Mouse (Mus musculus): ENCODE data around the gene Fzd9.
"Not testable (repeated sequence)": the region's sequence is repeated elsewhere in the genome, so short reads cannot be mapped to it uniquely, and the experiment has no call there.

Gene Fzd9

DNA sequence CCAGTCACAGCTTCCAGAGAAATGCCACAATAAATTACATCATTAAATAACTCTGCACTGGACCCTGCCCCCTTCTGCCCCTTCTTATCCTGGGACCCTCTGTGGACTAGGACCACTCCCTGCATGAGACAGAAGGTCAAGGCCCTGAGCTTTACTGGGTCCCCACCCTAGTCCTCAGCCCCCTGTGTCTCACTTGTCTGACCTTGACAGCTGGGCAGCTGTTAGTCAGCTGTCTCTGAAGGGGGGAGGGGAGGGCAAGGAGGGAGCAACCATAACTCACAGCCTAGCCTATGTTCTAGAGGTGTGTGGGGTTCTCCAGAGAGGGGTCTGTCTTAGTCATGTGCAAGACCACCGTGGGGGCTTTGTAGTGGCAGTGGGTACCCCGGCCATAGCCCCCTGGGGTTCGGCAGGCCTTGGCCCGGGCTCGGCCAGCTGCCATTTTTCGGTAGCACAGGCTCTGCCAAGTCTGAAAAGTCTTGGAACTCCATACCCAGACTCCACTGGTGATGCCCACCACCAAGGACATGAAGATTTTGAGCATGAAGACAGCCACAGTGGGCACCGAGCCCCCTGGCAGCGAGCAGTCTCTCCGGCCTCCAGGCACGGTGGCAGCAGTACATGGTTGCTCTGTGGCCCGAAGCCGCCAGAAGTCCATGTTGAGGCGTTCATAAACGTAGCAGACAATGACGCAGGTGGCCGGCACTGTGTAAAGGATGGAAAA is 1.9 kb downstream of the Fzd9 start:
- DNase-seq (ENCODE audit: low read depth), result no peak

DNA sequence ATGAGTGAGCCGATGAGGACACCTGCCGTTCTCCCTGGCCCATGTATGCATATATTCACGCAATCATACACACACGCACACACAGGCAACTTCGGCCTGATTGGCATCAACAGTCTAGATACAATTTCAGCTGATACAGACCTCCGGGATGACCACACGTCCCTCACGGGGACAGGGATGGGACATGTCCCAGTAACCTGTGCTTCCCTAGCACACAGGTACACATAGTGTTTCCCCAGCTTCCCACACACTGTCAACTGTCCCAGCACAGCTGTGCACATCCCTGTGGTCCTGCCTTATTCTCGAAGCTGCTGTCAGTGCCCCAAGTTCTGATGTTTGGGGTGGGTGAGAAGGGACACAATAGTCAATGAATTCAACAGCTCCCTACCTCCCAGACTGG is 3.7 kb downstream of the Fzd9 start:
- no peak for DNase-seq (ENCODE audit: low read depth)

DNA sequence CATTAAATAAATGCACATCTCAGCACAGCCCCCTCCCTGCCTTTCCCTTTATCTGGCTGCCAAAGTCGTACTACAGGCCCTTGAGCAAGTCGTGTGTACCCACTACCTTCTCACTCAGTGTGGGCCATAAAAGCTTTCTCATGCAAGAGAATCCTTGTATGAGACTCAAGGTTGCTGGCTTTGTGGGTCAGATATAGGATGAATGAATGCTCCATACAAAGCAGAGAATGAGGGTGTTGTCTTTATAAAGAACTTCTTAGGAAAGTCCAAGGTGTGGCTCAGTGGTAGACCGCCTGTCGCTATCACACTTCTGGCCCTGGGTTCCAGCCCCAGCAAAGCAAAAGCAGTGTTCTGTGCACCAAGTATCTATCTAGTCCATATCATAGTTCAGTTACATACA is 4.5 kb downstream of the Fzd9 start:
- no peak for DNase-seq (ENCODE audit: low read depth)

DNA sequence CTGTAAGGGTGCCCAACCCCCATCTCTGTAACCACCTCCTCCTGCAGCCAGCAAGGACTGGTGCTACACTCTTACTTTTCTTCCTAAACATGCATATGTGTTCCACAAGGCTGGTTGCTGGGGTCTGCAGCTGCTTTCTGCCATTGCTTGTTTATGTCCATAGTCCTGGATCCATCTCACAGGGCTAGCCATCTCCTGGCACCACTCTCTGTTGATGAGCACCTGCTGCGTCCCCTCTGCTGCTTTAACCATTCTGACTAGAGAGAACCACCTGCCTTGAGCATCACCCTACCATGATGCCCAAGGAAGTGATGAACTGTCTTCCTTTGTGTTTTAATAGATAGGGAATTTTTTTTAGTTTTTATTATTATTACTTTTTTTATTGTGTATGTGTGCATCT is 7.9 kb downstream of the Fzd9 start:
- DNase-seq (ENCODE audit: low read depth), result no peak

DNA sequence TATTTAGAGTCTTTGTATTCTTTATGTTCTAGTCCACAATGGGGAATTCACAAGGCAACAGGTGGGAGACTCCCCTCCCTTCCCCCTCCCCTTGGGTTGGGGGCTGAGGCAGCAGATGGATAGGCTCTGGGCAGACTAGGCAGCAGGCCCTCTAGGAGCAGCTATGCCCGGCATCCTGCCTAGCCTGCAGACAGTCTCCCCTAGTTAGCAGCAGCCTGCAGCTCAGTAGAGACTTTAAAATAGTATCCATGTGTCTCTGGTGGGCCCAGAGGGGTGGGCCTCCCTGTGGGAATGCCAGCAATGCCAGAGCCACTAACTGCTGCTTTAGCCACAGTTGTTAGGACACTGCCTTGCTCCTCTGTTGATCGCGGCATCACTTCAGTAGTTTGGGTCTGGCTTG is 8.4 kb downstream of the Fzd9 start:
- no peak for DNase-seq (ENCODE audit: low read depth)

DNA sequence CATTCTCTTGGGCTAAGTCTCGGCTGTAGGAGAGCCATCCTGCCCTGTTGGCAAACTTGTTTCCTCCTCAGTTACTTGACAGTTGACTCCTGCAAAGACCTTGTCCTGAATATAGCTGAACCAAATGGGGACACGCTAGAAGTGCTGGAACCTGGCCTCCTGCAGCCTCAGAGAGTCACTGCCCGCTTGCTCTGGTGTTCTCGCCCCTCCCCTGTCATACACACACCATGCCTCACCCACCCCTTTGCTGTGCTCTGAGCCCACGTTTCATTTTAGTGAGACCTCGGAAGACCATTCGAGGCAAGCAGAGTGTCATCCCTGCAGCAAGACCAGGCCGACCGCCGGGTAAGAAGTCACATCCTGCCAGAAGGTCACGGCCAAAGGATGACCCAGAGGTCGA is 8.9 kb downstream of the Fzd9 start:
- DNase-seq (ENCODE audit: low read depth), result no peak

DNA sequence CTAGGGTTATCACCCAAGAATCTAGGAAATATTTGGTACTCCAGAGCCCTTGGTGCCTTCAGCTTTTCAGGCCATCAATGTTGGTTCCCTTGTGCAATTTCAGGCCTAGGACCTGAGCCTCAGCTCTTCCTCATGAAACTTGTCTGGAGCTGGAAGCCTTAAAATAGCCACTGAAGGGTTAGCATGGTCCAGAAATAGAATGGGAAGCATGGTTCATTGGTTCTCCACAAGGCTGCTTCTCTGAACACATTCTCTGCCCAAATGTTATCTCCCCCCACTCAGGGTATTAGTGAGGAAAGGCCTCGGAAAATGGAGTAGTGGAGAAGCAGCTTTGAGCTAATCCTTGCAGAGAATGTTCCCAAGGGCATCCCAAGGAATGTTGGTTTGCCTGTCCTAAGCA is 9.6 kb downstream of the Fzd9 start:
- DNase-seq (ENCODE audit: low read depth), result no peak

DNA sequence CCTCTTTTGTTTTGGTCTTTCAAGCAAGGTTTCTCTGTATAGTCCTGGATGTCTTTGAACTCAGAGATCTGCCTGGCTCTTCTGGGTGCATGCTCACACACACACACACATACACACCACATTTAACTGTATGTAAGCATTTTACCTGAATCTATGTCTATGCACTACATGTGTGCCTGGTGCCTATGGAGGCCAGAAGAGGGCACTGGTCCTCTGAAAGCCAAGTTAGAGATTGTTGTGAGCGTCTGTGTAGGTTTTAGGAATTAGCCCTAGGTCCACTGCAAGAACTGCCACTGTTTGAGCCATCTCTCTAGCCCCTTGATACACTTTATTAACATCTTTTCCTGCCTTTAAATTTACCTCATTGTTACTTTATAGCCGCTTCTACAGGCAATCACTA is 12.2 kb downstream of the Fzd9 start:
- no peak for DNase-seq (ENCODE audit: low read depth)

DNA sequence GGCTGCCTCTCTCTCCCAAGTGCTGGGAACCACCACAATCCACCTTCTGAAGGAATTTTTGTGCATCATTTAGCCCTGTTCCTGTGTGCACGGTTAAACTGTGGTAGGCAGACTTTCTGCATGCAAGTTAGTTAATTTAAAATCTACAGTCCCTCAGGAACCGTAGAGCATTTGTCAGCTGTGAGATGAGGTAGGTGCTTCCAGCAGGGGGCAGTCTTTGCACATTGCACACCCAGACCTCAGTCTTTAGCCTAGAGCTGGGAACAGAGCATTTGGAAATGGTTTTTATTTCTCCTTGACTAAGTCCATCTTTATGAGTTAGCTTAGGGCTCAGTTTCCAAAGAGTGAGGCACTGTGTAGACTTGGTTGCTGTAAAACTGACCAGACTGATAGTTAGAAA is 14.5 kb downstream of the Fzd9 start:
- DNase-seq (ENCODE audit: low read depth), result no peak

DNA sequence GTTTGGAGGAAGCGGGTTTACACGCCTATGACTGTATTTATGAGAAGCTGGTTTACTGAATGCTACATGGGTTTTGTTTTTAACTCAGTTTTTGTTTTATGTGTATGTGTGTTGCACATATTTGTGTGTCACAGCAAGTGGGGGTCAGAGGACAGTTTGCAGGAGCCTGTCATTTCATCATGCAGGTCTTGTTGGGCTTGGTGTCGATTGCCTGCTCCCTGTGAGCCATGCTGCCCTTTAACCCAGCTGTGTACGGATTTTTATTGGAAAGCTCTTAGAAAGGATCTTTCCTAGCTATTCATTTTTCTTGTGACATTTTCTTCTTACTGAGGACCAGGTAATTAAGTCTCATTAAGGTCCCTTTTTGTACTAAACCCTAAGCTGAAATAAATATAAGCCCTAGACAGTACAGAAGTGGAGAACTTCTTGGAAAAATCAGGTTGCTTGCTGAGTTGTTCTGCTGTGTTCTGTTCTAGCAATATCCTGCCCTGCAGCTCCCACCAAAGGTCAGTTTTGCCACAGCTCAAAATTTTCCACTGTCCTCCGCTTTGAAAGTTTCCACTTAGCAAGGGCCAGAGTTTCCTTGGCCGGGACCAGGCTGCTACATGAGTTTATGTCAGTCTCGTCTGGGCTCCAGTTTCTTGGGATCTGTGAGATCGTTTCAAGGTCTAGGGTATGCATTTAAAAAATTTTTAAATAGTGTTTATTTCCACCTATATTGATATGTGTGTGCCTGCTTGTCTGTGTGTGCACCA is 17.7 kb downstream of the Fzd9 start:
- DNase-seq (ENCODE audit: low read depth), result no peak

DNA sequence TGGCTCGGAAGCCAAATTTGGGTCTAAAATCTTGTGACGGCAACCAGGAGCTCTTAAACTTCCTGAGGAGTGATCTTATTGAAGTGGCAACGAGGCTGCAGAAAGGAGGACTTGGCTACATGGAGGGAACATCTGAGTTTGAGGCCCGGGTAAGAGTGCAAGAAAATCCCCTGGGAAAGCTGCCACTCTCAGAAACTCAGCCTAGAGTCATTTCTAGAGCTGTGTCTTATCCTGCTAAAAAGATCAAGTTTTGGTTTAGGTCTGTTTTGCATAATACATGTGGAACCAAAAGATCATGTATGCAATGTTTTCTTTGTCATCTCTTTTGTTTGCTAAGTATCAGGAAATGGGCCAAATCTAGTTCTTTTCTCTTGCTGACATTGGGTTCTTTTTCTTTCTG is 20.8 kb downstream of the Fzd9 start:
- DNase-seq (ENCODE audit: low read depth), result no peak

DNA sequence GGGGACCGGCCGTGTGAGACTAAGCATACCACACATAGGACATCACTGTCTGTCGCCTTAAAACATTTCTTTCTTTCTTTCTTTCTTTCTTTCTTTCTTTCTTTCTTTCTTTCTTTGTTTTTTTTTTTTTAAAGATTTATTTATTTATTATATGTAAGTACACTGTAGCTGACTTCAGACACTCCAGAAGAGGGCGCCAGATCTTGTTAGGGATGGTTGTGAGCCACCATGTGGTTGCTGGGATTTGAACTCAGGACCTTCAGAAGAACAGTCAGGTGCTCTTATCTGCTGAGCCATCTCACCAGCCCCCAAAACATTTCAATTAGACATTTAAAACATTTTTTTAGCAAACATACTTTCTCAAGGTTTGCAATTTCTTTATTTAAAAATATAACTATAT is 25.2 kb downstream of the Fzd9 start:
- DNase-seq (ENCODE audit: low read depth), result not testable (repeated sequence)

DNA sequence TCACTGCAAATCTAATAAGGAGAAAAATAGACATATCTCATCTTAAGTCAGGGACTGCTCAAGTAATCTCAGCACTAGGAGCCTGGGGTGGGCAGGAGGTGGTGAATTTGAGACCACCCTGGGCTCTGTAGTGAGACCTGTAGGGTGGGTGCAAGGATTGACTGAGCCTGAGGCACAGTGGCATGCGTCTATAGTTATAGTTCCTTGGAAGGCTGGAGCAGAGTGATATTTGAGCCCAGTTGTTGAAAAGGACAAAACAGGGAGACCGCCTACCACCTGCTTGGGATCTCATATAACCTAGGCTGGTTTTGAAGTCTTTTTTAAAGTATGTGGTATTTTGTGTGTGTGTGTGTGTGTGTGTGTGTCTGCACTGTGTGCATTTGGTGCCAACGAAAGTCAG is 26.9 kb downstream of the Fzd9 start:
- DNase-seq (ENCODE audit: low read depth), result no peak

DNA sequence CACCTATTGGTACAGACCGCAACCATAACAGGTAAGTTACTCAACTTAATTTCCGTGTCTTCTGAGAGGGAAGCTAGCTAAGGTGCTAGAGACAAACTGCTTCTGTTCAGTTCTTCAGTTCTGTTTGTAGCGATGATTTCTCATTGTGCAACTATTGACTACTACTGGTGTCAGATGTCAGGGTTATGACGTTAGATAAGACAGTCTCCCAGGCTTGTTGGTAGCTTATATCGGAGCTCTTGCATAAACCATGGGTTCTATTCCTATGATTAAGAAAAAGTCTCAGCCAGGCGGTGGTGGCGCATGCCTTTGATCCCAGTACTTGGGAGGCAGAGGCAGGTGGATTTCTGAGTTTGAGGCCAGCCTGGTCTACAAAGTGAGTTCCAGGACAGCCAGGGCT is 29.0 kb downstream of the Fzd9 start:
- no peak for DNase-seq (ENCODE audit: low read depth)

DNA sequence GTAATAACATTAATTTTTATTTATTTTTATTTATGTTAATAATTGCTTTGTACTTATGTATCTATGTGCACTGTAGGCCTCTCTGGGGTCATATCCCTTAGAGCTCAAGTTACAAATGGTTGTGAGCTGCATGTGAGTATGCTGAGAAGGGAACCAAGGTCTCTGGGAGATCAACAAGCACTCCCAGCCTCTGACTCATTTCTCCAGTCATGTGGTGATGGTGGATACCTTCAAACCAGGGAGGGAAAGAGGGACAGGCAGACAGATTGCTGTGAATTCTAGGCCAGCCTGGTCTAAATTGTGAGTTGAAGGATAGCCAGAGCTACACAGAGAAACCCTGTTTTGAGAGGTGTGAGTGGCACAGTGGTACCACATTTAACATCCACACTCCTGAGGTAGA is 30.1 kb downstream of the Fzd9 start:
- no peak for DNase-seq (ENCODE audit: low read depth)

DNA sequence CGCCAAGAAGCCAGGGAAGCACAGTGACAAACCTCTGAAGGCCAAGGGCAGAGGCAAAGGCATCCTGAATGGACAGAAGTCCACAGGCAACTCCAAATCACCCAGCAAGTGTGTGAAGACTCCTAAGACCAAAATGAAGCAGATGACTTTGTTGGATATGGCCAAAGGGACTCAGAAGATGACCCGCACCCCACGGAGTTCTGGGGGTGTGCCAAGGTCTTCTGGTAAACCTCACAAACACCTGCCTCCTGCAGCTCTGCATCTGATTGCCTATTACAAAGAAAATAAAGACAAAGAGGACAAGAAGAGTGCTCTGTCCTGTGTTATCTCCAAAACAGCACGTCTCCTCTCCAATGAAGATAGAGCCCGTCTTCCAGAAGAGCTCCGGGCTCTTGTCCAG is 34.2 kb downstream of the Fzd9 start:
- no peak for DNase-seq (ENCODE audit: low read depth)

DNA sequence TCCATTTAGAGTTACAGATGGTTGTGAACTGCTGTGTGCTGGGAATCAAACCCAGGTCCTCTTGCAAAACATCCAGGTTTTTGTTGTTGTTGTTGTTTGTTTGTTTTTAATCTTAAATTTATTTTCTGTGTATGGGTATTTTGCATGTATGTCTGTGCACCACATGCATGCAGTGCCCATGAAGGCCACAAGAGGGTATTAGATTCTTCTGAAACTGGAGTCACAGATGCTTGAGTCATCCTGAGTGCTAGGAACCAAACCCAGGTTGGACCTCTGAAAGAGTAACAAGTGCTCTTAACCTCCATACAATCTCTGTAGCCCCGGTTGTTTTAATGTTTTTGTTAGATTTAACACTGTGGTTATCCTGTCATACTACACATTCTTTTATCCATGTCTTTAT is 42.8 kb downstream of the Fzd9 start:
- DNase-seq (ENCODE audit: low read depth), result no peak

DNA sequence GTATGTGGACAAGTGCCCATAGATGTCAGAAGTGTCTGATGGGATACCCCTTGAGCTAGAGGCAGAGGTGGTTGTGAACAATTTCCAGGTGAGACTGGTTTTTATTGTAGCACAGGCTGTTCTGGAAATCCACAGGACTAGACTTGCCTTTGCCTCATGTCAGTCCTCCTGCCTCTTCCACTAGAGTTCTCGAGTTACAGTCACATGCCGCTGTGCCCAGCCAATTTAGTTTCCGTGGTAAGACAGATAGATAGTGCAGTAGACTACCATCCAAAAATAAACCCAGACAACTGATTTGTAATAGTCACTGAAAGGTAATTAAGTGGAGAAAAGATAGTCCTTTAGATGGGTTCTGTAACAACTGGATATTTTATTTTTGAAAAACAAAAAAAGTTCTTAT is 48.3 kb downstream of the Fzd9 start:
- DNase-seq (ENCODE audit: low read depth), result no peak

Measured in c-Kit-positive CD71-positive TER-119-negative erythroid progenitor cells, embryonic 14.5 days (primary cell).